Comparison of ENCODE assay signal across 10 mouse cellular contexts in the genomic region with DNA sequence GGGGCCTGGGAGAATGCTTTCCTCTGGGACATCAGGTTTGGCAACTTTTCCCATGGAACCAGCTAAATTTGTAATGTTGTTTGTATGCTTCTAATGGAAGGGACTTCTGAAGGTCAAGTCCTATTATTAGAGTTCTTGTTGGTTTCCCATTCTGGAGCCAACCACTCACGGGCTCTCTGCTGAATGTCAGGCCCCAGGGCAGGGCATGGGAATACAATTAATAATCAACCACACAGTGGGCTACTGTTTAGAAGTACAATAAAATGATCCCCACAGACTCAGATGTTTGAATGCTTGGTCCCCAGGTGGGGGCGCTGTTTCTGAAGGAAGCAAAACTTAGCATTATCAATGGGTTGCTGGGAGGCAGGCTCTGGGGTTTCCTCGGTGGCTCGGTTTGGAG.
"Had no signal": no experiment of that assay in that cellular context is flagged by ENCODE, and none has a peak within 500 bp of the region (broad histone marks: within the 10 kb centered on the region; RNA-seq: fewer than 3 reads in every experiment).

No protein-coding gene starts in this region.

- H3K4me1 ChIP-seq: liver, embryonic 12.5 days; megakaryocyte, embryonic 14.5 days had no signal

- H3K9ac ChIP-seq: limb, embryonic 15.5 days; liver, embryonic 12.5 days; lung, embryonic 14.5 days; midbrain, embryonic 15.5 days; neural tube, embryonic 12.5 days had no signal

- H3K36me3 ChIP-seq: limb, embryonic 15.5 days; liver, embryonic 12.5 days; midbrain, embryonic 15.5 days; neural tube, embryonic 12.5 days had no signal

- H3K4me3 ChIP-seq: limb, embryonic 15.5 days; liver, embryonic 12.5 days; midbrain, embryonic 15.5 days; neural tube, embryonic 12.5 days had no signal

- H3K27ac ChIP-seq: limb, embryonic 15.5 days; liver, embryonic 12.5 days; midbrain, embryonic 15.5 days; neural tube, embryonic 12.5 days had no signal

- DNase-seq: layer of hippocampus, postnatal 36 days; lung, embryonic 14.5 days; lung, postnatal 10 days; lung, postnatal 4 days; thymus, postnatal 36 days had no signal

- H3K27me3 ChIP-seq: limb, embryonic 15.5 days; liver, embryonic 12.5 days; megakaryocyte, embryonic 14.5 days; midbrain, embryonic 15.5 days; neural tube, embryonic 12.5 days had no signal
